Mouse (Mus musculus) liver, embryonic 11.5 days (tissue): ENCODE results near the gene Matn4. TPM values are rescaled to one million over a fixed set of nuclear protein-coding genes. Genes with fewer than 3 reads are reported as not detected.
A peak's percentile ranks its signal among the peaks of the same experiment; 100 is the strongest.

Experiments
- ATAC-seq: fragments of 200-750 bp; cut with Nextera tagmentation; replicated peaks from 2 replicates; pipeline ENCODE4 v1.8.0; 2017; ENCODE audit warnings: moderate number of reproducible peaks, mild to moderate bottlenecking, moderate TSS enrichment, moderate library complexity; ENCODE audit not compliant: low FRiP score
- DNase-seq: peaks from one replicate; pipeline ENCODE4 v3.0.0-alpha.2; 2017; ENCODE audit warnings: low spot score
- H3K27ac ChIP-seq: fragments of 300-500 bp; sonication (generic); 2 replicates; pipeline ENCODE4 v1.5.1; 2014; ENCODE audit warnings: mild to moderate bottlenecking, low read depth, low read length, control low read depth
- H3K27me3 ChIP-seq: fragments of 300-500 bp; sonication (generic); replicated peaks from 2 replicates; pipeline ENCODE4 v1.6.1; 2014; ENCODE audit warnings: low read length, mixed read lengths; ENCODE audit not compliant: control insufficient read depth, insufficient read depth
- H3K36me3 ChIP-seq: fragments of 300-500 bp; sonication (generic); 2 replicates; pipeline ENCODE4 v1.6.1; 2014; ENCODE audit warnings: mild to moderate bottlenecking, low read length, moderate library complexity, mixed read lengths; ENCODE audit not compliant: control insufficient read depth, insufficient read depth
- H3K4me1 ChIP-seq: fragments of 300-500 bp; sonication (generic); replicated peaks from 2 replicates; pipeline ENCODE4 v1.6.1; 2014; ENCODE audit warnings: low read length, mixed read lengths; ENCODE audit not compliant: control insufficient read depth, insufficient read depth
- H3K4me2 ChIP-seq: fragments of 300-500 bp; sonication (generic); 2 replicates; pipeline ENCODE4 v1.6.1; 2014; ENCODE audit warnings: mild to moderate bottlenecking, control low read depth, moderate library complexity
- H3K4me3 ChIP-seq: fragments of 300-500 bp; sonication (generic); 2 replicates; pipeline ENCODE4 v1.5.1; 2014; ENCODE audit warnings: low read depth, low read length, control low read depth
- H3K9ac ChIP-seq: fragments of 300-500 bp; sonication (generic); 2 replicates; pipeline ENCODE4 v1.6.1; 2014; ENCODE audit warnings: low read depth, low read length, control low read depth
- H3K9me3 ChIP-seq: fragments of 300-500 bp; sonication (generic); 2 replicates; pipeline ENCODE4 v1.6.1; 2016; ENCODE audit warnings: low read length, inconsistent platforms, mixed read lengths; ENCODE audit not compliant: control insufficient read depth
- WGBS: fragments of 180-500 bp; shearing (Covaris S2); extraction: QIAGEN DNeasy Blood & Tissue Kit; methylation state at CpG from one replicate; pipeline ENCODE4 v1.1.7; 2014; 5-methylcytosine and 5-hydroxymethylcytosine counted together
- polyA plus RNA-seq: library from polyadenylated mRNA; unstranded; fragments of >200 nt; fragmentation: Nextera tagmentation; extraction: Ambion mirVana; gene quantifications from 2 replicates; pipeline ENCODE4 v1.2.1, GENCODE M21; 2014

The Matn4 gene
- polyA plus RNA-seq, 1 experiment from 2014 or later, result 0.32 TPM

DNA sequence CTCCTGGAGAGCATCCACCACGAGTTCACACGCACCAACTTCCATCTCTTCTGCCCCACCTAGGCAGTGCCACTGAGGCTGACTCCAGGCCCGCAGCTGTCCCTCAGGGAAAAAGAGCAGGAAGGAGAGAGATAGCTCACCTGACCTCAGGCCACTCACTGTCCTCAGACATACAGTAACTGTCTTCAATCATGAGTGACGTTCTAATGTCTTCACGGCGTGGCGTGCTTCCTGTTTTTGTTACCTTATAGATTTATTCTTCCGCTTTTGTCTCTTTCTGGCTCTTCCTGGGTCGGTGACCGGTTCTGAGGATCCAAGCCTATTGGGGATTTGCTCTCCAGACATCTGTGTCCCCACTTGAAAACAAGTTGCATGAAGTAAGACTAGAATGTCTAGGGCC, 9.6 kb upstream of the Matn4 start:
- no peaks in the 10 kb centered on the region for H3K9me3 ChIP-seq
- peak overlapping the region; percentile 44; the same call in 1 of the 2 replicates for H3K4me2 ChIP-seq
- ATAC-seq, result no peak
- WGBS, result 57% methylated on average over 10 of the region's 10 CpGs
- H3K9ac ChIP-seq, result no peak overlapping the region
- H3K4me3 ChIP-seq, result peak overlapping the region; percentile 21; the same call in 1 of the 2 replicates
- no peaks in the 10 kb centered on the region for H3K36me3 ChIP-seq
- no peaks in the 10 kb centered on the region for H3K4me1 ChIP-seq
- no peak overlapping the region for H3K27ac ChIP-seq
- no peak for DNase-seq
- H3K27me3 ChIP-seq, result peaks cover 25% of the 10 kb centered on the region

DNA sequence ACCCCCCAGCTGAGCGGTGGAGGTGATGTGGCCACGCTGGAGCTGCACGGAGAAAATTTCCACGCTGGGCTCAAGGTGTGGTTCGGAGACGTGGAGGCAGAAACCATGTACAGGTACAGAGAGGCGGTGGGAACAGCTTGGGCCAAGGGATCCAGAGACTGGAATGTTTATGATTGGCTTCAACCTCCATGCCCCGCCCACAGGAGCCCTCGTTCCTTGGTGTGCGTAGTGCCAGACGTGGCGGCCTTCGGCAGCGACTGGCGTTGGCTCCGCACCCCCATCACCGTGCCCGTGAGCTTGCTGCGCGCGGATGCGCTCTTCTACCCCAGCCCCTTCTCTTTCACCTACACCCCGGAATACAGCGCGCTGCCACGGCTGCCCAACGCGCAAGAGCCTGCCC, 9.2 kb upstream of the Matn4 start:
- peak overlapping the region; percentile 44; the same call in 1 of the 2 replicates for H3K4me2 ChIP-seq
- 25% methylated on average over 28 of the region's 28 CpGs for WGBS
- H3K27me3 ChIP-seq, result peaks cover 29% of the 10 kb centered on the region
- no peaks in the 10 kb centered on the region for H3K4me1 ChIP-seq
- no peak overlapping the region for H3K9ac ChIP-seq
- DNase-seq (no peak), ATAC-seq (no peak)
- H3K9me3 ChIP-seq, result no peaks in the 10 kb centered on the region
- H3K27ac ChIP-seq, result no peak overlapping the region
- no peaks in the 10 kb centered on the region for H3K36me3 ChIP-seq
- H3K4me3 ChIP-seq, result peak overlapping the region; percentile 21; the same call in 1 of the 2 replicates

DNA sequence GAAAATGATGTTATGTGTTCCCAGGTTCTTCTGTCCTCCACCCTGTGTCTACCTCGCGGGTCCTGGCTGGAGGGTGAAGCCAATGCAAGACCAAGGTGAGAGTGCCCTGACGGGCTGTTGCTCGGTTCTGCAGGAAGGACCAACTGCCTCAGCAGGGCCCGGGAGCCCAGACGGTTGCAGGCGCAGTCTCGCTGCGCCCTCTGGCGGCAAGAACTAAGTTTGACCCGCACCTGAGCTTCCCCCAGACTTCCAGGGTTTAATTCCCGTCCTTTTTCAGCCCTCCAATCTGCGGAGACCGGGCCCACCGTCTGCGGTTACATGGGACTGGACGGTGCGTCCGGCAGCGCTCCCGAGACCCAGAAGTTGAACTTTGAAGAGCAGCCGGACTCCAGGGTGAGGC, 2.7 kb upstream of the Matn4 start:
- H3K36me3 ChIP-seq, result no peaks in the 10 kb centered on the region
- H3K9ac ChIP-seq, result no peak overlapping the region
- no peaks in the 10 kb centered on the region for H3K9me3 ChIP-seq
- H3K27ac ChIP-seq, result no peak overlapping the region
- peak overlapping the region; percentile 32; the same call in 1 of the 2 replicates for H3K4me2 ChIP-seq
- H3K4me1 ChIP-seq, result peaks cover 2% of the 10 kb centered on the region; the same call in 1 of the 2 replicates
- DNase-seq, result no peak
- H3K27me3 ChIP-seq, result peaks cover 79% of the 10 kb centered on the region
- WGBS, result 1% methylated on average over 22 of the region's 22 CpGs
- H3K4me3 ChIP-seq, result no peak overlapping the region
- 0 out of 2 replicates have a peak, but pooled peaks have one; percentile 15 for ATAC-seq

DNA sequence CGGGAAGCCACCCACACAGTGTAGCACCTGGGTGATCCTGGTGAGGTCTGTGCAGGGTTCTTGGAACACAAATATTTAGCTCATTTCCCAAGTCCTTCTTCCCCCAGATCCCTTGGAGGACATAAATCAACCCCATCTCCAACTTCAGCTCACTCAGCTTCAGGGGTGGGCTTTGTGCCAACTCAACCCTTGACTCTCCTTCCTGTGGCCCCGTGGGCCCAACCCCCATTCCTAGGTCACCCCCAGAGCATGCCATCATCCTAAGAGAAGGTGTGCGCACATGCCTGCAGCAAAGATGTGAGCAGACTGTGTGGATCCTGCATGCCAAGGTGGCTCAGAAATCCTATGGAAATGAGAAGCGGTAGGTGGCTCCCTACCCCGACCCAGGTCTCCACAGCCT, 559 bp upstream of the Matn4 start:
- Histone ChIP-seq H3K9ac (no peak overlapping the region), H3K36me3 (no peaks in the 10 kb centered on the region), H3K27me3 (peaks cover 96% of the 10 kb centered on the region), H3K27ac (no peak overlapping the region), H3K4me2 (no peak overlapping the region), H3K4me1 (peaks cover 2% of the 10 kb centered on the region; the same call in 1 of the 2 replicates), H3K4me3 (no peak overlapping the region), H3K9me3 (no peaks in the 10 kb centered on the region)
- DNase-seq, result no peak
- 40% methylated on average over 5 of the region's 5 CpGs for WGBS
- no peak for ATAC-seq

DNA sequence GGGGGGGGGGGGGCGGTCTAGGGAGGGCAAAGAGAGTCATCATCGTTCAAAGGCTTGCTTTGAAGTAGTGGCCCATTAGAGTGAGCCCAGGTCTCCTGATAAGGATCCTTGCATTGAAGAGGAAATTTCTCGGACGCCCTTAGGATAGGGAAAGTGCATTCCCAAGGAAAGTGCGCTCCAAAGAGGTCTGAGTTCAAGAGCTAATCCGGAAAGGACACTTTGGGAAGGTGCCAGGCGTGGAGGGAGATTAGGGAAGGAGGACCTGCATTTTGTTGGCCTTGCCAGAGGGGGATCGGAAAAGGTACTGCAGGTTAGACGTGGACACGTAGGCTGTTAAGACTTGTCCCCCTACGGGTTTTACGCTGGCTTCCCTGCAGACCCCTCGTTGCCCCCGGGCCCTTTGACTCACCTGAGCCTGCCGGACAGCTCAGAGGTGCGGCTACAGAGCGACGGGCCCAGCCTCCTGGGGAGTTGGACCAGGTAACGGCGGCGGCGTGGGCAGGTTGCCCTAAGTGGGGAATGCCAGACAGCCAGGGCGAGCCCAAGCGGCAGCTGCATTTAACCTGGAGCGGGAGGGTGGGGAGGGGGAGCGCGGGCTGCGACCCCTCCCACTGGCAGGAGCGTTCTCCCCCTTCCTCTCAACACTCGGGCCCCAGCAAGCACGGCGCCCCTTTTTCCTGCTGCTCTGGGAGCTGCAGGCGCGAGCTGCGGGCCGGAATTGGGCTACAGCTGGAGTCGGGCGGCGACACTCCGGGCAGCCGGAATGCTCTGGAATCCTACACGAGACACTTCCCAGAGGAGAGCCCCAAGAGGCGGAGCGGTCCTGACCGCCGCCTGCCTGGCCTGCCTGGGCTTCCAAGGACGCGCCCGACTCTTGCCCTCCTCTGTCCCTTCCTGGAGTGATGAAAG, 624 bp downstream of the Matn4 start:
- H3K9me3 ChIP-seq, result no peaks in the 10 kb centered on the region
- DNase-seq, result no peak
- ATAC-seq, result no peak
- H3K4me2 ChIP-seq, result peak overlapping the region; percentile 52
- peaks cover 99% of the 10 kb centered on the region for H3K27me3 ChIP-seq
- H3K4me1 ChIP-seq, result peaks cover 2% of the 10 kb centered on the region; the same call in 1 of the 2 replicates
- peak overlapping the region; percentile 33 for H3K4me3 ChIP-seq
- no peaks in the 10 kb centered on the region for H3K36me3 ChIP-seq
- no peak overlapping the region for H3K9ac ChIP-seq
- WGBS, result 1% methylated on average over 49 of the region's 49 CpGs
- H3K27ac ChIP-seq, result no peak overlapping the region

DNA sequence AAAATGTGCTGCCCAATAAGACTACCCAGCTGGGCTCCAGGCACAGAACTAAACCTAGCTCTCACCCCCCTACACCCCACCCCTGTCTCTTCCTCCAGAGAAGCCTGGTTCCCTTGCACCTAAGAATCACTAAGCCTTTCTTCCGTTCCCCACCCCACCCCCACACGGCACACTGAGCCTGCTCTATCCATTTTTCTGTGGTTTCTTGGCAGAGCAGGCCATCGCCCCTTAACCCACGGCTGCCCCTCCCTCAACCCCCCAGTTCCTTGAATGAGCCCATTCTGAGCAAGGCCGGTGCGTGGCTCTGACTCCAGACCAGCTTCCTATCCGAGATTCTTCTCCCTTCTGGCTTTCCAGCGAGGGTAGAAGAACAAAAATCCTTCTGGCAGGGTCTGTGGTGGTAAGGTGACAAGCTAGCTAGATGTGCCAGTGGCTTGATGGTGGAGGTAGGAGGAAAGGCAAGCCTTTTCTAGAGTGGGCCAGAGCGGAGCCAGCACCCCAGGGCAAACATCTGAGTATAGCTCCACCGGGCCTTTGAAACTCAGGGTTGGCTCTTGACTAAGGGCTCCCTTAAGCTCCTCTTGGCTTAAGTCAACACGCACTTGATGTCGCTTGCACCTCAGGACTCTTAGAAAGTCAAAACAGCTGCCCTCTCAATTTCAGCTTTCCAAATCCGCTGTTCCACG, 1.4 kb downstream of the Matn4 start:
- DNase-seq (no peak), ATAC-seq (0 out of 2 replicates have a peak, but pooled peaks have one; percentile 14)
- Histone ChIP-seq H3K4me3 (no peak overlapping the region), H3K27me3 (peaks cover 99% of the 10 kb centered on the region), H3K9ac (no peak overlapping the region), H3K4me2 (no peak overlapping the region), H3K9me3 (no peaks in the 10 kb centered on the region), H3K27ac (no peak overlapping the region), H3K4me1 (peaks cover 2% of the 10 kb centered on the region; the same call in 1 of the 2 replicates), H3K36me3 (no peaks in the 10 kb centered on the region)
- whole genome bisulfite sequencing, result 8% methylated on average over 14 of the region's 14 CpGs

DNA sequence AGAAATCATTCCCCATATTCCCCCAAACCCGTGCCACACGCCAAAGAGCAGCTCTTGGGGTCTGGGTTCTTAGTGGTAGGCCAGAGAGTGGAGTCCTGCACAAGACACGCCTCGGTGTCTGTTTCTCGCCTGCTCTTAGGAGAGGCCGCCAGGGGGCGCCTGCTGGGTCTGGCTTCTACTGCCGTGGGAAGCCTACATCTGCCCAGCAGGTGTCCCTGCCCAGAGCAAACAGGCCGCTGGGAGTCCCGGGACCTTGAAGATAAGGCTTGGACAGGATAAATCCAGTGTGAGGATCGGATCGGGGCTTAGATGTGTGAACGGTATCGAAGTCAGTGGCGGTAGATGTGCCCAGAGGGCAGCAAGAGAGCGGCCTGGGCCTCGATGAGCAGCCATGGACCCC, 2.1 kb downstream of the Matn4 start, which contains the start of gene Rbpjl:
TSS of gene Rbpjl (plus strand) at position 236 of the 400 bp plus-strand sequence.
- WGBS, result 5% methylated on average over 17 of the region's 17 CpGs
- Histone ChIP-seq H3K9me3 (0 out of 2 replicates have a peak, but pooled peaks cover 2% of the 10 kb centered on the region), H3K36me3 (no peaks in the 10 kb centered on the region), H3K4me1 (peaks cover 2% of the 10 kb centered on the region; the same call in 1 of the 2 replicates), H3K4me3 (no peak within 1 kb of the TSS), H3K27ac (no peak within 1 kb of the TSS), H3K4me2 (no peak within 1 kb of the TSS), H3K27me3 (peaks cover 92% of the 10 kb centered on the region), H3K9ac (no peak within 1 kb of the TSS)
- ATAC-seq (0 out of 2 replicates have a peak, but pooled peaks have one; percentile 48), DNase-seq (peak; percentile 65)

DNA sequence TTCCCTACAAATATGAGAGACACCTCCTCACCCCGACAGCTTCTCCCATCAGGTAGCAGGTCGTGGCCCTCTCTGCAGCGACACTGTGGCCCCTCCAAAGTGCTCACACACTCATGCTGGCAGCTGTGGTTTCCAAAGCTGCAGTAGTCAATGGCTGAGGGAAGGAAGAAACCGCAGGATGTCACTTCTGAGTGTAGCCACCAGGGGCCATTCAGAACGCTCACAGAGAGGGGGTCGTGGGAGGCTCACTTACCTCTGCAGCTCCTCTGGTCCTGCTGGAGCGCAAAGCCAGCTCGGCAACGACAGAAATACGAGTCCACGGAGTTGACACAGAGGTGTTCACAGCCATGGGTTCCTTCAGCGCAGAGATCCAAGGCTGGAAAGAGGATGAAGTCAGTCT, 8.0 kb downstream of the Matn4 start:
- ATAC-seq (no peak), DNase-seq (no peak)
- H3K4me1 ChIP-seq, result no peaks in the 10 kb centered on the region
- no peak overlapping the region for H3K4me2 ChIP-seq
- WGBS, result 60% methylated on average over 12 of the region's 12 CpGs
- H3K27me3 ChIP-seq, result peaks cover 37% of the 10 kb centered on the region
- no peak overlapping the region for H3K4me3 ChIP-seq
- H3K27ac ChIP-seq, result no peak overlapping the region
- H3K9me3 ChIP-seq, result 0 out of 2 replicates have a peak, but pooled peaks cover 2% of the 10 kb centered on the region
- H3K9ac ChIP-seq, result no peak overlapping the region
- no peaks in the 10 kb centered on the region for H3K36me3 ChIP-seq
